Mouse (Mus musculus): ENCODE data around the gene Actr3.

The Actr3 gene

DNA sequence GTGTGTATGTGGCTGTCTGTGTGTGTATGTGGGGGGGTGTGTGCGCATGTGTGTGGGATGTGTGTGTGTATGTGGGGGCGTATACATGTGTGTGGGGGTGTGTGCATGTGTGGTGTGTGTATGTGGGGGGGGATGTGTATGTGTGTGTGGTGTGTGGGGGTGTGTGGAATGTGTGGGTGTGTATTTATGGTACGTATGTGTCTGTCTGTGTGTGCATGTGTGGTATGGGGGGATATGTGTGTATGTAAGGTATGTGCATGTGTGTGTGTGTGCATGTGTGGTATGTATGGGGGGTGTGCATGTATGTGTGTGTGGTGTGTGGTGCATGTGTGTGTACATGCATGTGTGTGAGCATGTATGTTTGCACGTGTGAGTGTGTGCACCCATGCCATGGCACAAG is 70.0 kb downstream of the Actr3 start:
- no peak for DNase-seq (ENCODE audit: low spot score in 2 of 2)

DNA sequence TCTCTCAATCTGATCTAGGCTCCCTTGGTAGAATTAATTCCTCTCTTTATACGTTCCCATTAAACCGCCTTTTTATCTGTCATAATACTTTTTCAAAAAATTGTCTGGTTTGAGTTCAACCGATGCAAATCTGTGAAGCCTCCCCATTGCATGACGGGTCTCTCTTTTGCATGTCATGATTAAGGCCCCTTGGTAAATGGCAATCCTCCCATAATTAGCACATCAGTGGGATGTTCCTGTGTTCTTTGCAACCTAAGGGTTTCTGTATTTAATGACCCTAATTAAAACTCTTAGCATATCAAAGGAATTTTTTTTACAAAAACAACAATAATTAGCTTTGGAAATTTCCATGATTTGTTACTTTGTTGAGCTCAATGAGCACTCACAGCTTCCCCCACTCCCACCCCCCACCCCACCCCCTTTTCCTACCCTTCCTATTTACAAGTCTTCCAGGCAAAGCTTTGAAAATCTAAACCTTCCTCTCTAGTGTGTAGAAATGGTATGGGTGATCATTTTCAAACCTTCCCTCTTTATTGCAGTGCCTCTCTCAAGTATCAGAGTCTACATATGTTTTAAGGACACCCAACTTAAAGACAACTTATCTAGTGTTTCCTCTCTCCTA is 84.0 kb downstream of the Actr3 start:
- DNase-seq (ENCODE audit: low spot score in 2 of 2) = no peak

- no peak for DNase-seq (ENCODE audit: low spot score in 2 of 2)
Observed at GRCm38 (mm10) chr1:125350843-125351242, 84.7 kb downstream of the Actr3 start.

- no peak for DNase-seq (ENCODE audit: low spot score in 2 of 2)
Observed at GRCm38 (mm10) chr1:125345854-125346253, 89.7 kb downstream of the Actr3 start.

DNA sequence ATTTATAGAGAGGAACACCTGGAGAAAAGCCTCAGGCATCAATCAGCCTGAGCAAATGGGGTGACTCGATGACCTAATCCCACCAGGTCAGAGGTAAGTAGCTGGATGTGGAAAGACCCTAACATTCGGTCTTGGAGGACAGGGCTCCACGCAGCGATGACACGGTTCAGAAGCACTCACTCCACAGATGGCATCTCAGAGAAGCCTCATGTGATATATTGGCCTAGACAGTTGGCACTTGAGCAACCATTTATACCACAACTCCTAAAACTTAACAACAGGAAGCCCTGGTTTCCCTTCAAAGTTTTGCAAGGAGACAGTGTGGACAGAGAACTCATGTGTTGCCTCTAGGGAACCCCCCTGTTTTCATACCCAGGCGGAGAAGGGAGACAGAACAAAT is 90.1 kb downstream of the Actr3 start:
- DNase-seq (ENCODE audit: low spot score in 2 of 2) = no peak

- DNase-seq (ENCODE audit: low spot score in 2 of 2) = no peak
Observed at GRCm38 (mm10) chr1:125343105-125343504, 92.4 kb downstream of the Actr3 start.
